Mouse (Mus musculus): ENCODE measurements around the gene Rngtt.
A peak's percentile ranks its signal among the peaks of the same experiment; 100 is the strongest.
"Not testable (repeated sequence)": the region's sequence is repeated elsewhere in the genome, so short reads cannot be mapped to it uniquely, and the experiment has no call there.

The Rngtt gene

GRCm38 (mm10) chr4:33314150-33314549 is 4.0 kb downstream of the Rngtt start:
- DNase-seq = not testable (repeated sequence)

- no peak for DNase-seq
Measured at GRCm38 (mm10) chr4:33315840-33316239, 5.7 kb downstream of the Rngtt start.

GRCm38 (mm10) chr4:33331147-33331546 is 21.0 kb downstream of the Rngtt start:
- no peak for DNase-seq

- no peak for DNase-seq
Measured at GRCm38 (mm10) chr4:33332956-33333455, 22.9 kb downstream of the Rngtt start.

GRCm38 (mm10) chr4:33337999-33338398 is 27.9 kb downstream of the Rngtt start:
- DNase-seq = no peak

GRCm38 (mm10) chr4:33342877-33343731 is 33.0 kb downstream of the Rngtt start:
- DNase-seq = no peak

GRCm38 (mm10) chr4:33343732-33344057 is 33.6 kb downstream of the Rngtt start:
- no peak for DNase-seq

- DNase-seq = no peak
Measured at GRCm38 (mm10) chr4:33363451-33363850, 53.3 kb downstream of the Rngtt start.

- no peak for DNase-seq
Measured at GRCm38 (mm10) chr4:33374916-33375315, 64.8 kb downstream of the Rngtt start.

- no peak for DNase-seq
Measured at GRCm38 (mm10) chr4:33377642-33378041, 67.5 kb downstream of the Rngtt start.

- no peak for DNase-seq
Measured at GRCm38 (mm10) chr4:33378894-33379293, 68.8 kb downstream of the Rngtt start.

- no peak for DNase-seq
Measured at GRCm38 (mm10) chr4:33388899-33389298, 78.8 kb downstream of the Rngtt start.

GRCm38 (mm10) chr4:33390660-33391059 is 80.5 kb downstream of the Rngtt start:
- DNase-seq = peak in 1 of 2 experiments; percentile 25

- peak; percentile 17 to 44 for DNase-seq
Measured at GRCm38 (mm10) chr4:33393437-33393836, 83.3 kb downstream of the Rngtt start.

GRCm38 (mm10) chr4:33396222-33397176 is 86.4 kb downstream of the Rngtt start:
- peak; percentile 95 to 97 for DNase-seq

GRCm38 (mm10) chr4:33405723-33406293 is 95.7 kb downstream of the Rngtt start:
- DNase-seq = no peak

GRCm38 (mm10) chr4:33413791-33414190 is 103.7 kb downstream of the Rngtt start:
- peak; percentile 25 to 34 for DNase-seq

- no peak for DNase-seq
Measured at GRCm38 (mm10) chr4:33414781-33415180, 104.7 kb downstream of the Rngtt start.

- no peak for DNase-seq
Measured at GRCm38 (mm10) chr4:33417391-33417790, 107.3 kb downstream of the Rngtt start.

- DNase-seq = no peak
Measured at GRCm38 (mm10) chr4:33419644-33420043, 109.5 kb downstream of the Rngtt start.

GRCm38 (mm10) chr4:33428856-33429255 is 118.7 kb downstream of the Rngtt start:
- DNase-seq = no peak

- DNase-seq = peak; percentile 28 to 36
Measured at GRCm38 (mm10) chr4:33441864-33442263, 131.8 kb downstream of the Rngtt start.

GRCm38 (mm10) chr4:33446265-33446664 is 136.2 kb downstream of the Rngtt start:
- no peak for DNase-seq
